Mouse (Mus musculus): ENCODE results near the gene Phb2. TPM values are rescaled to one million over a fixed set of nuclear protein-coding genes. Genes with fewer than 3 reads are reported as not detected.
A peak's percentile ranks its signal among the peaks of the same experiment; 100 is the strongest.

Phb2 gene
- total RNA-seq, 2 experiments from 2014 or later = 121 to 124 TPM

GRCm38 (mm10) chr6:124746296-124746605 is 34.1 kb downstream of the Phb2 start:
- no peak for DNase-seq (ENCODE audit: low spot score in 2 of 2)
- peak overlapping the region; percentile 98 for H3K27ac ChIP-seq
- TF ChIP-seq CTCF (conservative IDR thresholded peaks at IDR 0.05) = no peak
- H3K4me3 ChIP-seq = peak overlapping the region; percentile 75

- Histone ChIP-seq H3K27ac (peak overlapping the region; percentile 98), H3K4me3 (no peak overlapping the region; the same call in 1 of the 2 replicates)
- TF ChIP-seq CTCF (conservative IDR thresholded peaks at IDR 0.05) = 0 out of 2 replicates have a peak, but pooled peaks have one; percentile 13
- no peak for DNase-seq (ENCODE audit: low spot score in 2 of 2)
Measured at GRCm38 (mm10) chr6:124746654-124747632, 34.8 kb downstream of the Phb2 start.

GRCm38 (mm10) chr6:124750405-124750804 is 38.3 kb downstream of the Phb2 start:
- no peak overlapping the region for H3K4me3 ChIP-seq
- TF ChIP-seq CTCF (conservative IDR thresholded peaks at IDR 0.05) = no peak
- H3K27ac ChIP-seq = peak overlapping the region; percentile 73
- no peak for DNase-seq (ENCODE audit: low spot score in 2 of 2)

GRCm38 (mm10) chr6:124753861-124754260 is 41.7 kb downstream of the Phb2 start:
- no peak for DNase-seq (ENCODE audit: low spot score in 2 of 2)
- H3K27ac ChIP-seq = no peak overlapping the region; the same call in 1 of the 2 replicates
- TF ChIP-seq CTCF (conservative IDR thresholded peaks at IDR 0.05) = no peak
- H3K4me3 ChIP-seq = no peak overlapping the region

- no peak for DNase-seq (ENCODE audit: low spot score in 2 of 2)
- no peak for TF ChIP-seq CTCF (conservative IDR thresholded peaks at IDR 0.05)
- H3K4me3 ChIP-seq = peak overlapping the region; percentile 75
- H3K27ac ChIP-seq = peak overlapping the region; percentile 94
Measured at GRCm38 (mm10) chr6:124755306-124755705, 43.2 kb downstream of the Phb2 start.

GRCm38 (mm10) chr6:124755831-124756595 is 43.9 kb downstream of the Phb2 start, which contains the start of the genes Gm45234 and Atn1:
Gm45234 (minus strand) TSS chr6:124756021.
Atn1 (minus strand) TSS chr6:124756524.
- TF ChIP-seq CTCF (conservative IDR thresholded peaks at IDR 0.05) = no peak
- Histone ChIP-seq H3K4me3 (peak within 1 kb of the TSS; percentile 75), H3K27ac (peak within 1 kb of the TSS; percentile 94)
- peak in 1 of 2 experiments; percentile 52 for DNase-seq (ENCODE audit: low spot score in 2 of 2)

GRCm38 (mm10) chr6:124756652-124757350 is 44.7 kb downstream of the Phb2 start:
- DNase-seq (ENCODE audit: low spot score in 2 of 2) = peak; percentile 80 to 82
- H3K4me3 ChIP-seq = peak overlapping the region; percentile 59
- peak overlapping the region; percentile 94 for H3K27ac ChIP-seq
- no peak for TF ChIP-seq CTCF (conservative IDR thresholded peaks at IDR 0.05)

GRCm38 (mm10) chr6:124757351-124757880 is 45.3 kb downstream of the Phb2 start:
- Histone ChIP-seq H3K4me3 (peak overlapping the region; percentile 59), H3K27ac (peak overlapping the region; percentile 94)
- TF ChIP-seq CTCF (conservative IDR thresholded peaks at IDR 0.05) = no peak
- no peak for DNase-seq (ENCODE audit: low spot score in 2 of 2)

- DNase-seq (ENCODE audit: low spot score in 2 of 2) = peak; percentile 60 to 68
- H3K4me3 ChIP-seq = peak overlapping the region; percentile 59
- no peak for TF ChIP-seq CTCF (conservative IDR thresholded peaks at IDR 0.05)
- H3K27ac ChIP-seq = peak overlapping the region; percentile 94
Measured at GRCm38 (mm10) chr6:124757909-124758848, 46.0 kb downstream of the Phb2 start.

GRCm38 (mm10) chr6:124758849-124759232 is 46.7 kb downstream of the Phb2 start:
- H3K4me3 ChIP-seq = peak overlapping the region; percentile 1; the same call in 1 of the 2 replicates
- DNase-seq (ENCODE audit: low spot score in 2 of 2) = no peak
- no peak for TF ChIP-seq CTCF (conservative IDR thresholded peaks at IDR 0.05)
- peak overlapping the region; percentile 94 for H3K27ac ChIP-seq

- peak overlapping the region; percentile 94 for H3K27ac ChIP-seq
- peak; percentile 82 to 86 for DNase-seq (ENCODE audit: low spot score in 2 of 2)
- peak overlapping the region; percentile 1; the same call in 1 of the 2 replicates for H3K4me3 ChIP-seq
- peak; percentile 96 for TF ChIP-seq CTCF (conservative IDR thresholded peaks at IDR 0.05)
Measured at GRCm38 (mm10) chr6:124759259-124759658, 47.1 kb downstream of the Phb2 start.

All from layer of hippocampus, adult 2 months (tissue).